Mouse (Mus musculus): ENCODE data around the gene Pdcd5. TPM values are rescaled to one million over a fixed set of nuclear protein-coding genes. Genes with fewer than 3 reads are reported as not detected.

The Pdcd5 gene
- total RNA-seq (2021), result 84.8 and 103 TPM in 2 replicates
- long read RNA-seq, experiment 1, transcript Pdcd5-201 (6 exons, 684 nt), result major isoform, 79 of 108 reads
- long read RNA-seq, experiment 1, transcript Pdcd5-207 (2 exons, 602 nt), result minor isoform, 10 of 108 reads
- long read RNA-seq, experiment 1, partial matches to known transcripts, result 7 of 108 reads
- long read RNA-seq, experiment 1, other reads (novel, unspliced or antisense), result 8 of 108 reads
- long read RNA-seq, experiment 2, transcript Pdcd5-207 (2 exons, 602 nt), result minor isoform, 6 of 116 reads
- long read RNA-seq, experiment 2, transcript Pdcd5-201 (6 exons, 684 nt), result major isoform, 95 of 116 reads
- long read RNA-seq, experiment 2, partial matches to known transcripts, result 4 of 116 reads
- long read RNA-seq, experiment 2, other reads (novel, unspliced or antisense), result 7 of 116 reads

- DNase-seq, result peak; percentile 99
These were observed at the start of gene Pdcd5 for GRCm38 (mm10) chr7:35647101-35647698. Pdcd5 (minus strand) TSS chr7:35647521.

- DNase-seq, result no peak
These were observed 45.3 kb upstream of the Pdcd5 start for GRCm38 (mm10) chr7:35692641-35693040.

GRCm38 (mm10) chr7:35692117-35692516 lies 44.8 kb upstream of the Pdcd5 start:
- no peak for DNase-seq

- no peak for DNase-seq
These were observed 41.5 kb upstream of the Pdcd5 start for GRCm38 (mm10) chr7:35688781-35689349.

- DNase-seq, result no peak
These were observed 41.0 kb upstream of the Pdcd5 start for GRCm38 (mm10) chr7:35688276-35688675.

- DNase-seq, result peak; percentile 69
These were observed 39.9 kb upstream of the Pdcd5 start for GRCm38 (mm10) chr7:35687229-35687628.

GRCm38 (mm10) chr7:35686756-35687155 lies 39.4 kb upstream of the Pdcd5 start:
- peak; percentile 82 for DNase-seq

GRCm38 (mm10) chr7:35686216-35686615 lies 38.9 kb upstream of the Pdcd5 start:
- DNase-seq, result peak; percentile 24

- no peak for DNase-seq
These were observed 36.2 kb upstream of the Pdcd5 start for GRCm38 (mm10) chr7:35683409-35684122.

GRCm38 (mm10) chr7:35681559-35681958 lies 34.2 kb upstream of the Pdcd5 start:
- DNase-seq, result peak; percentile 30

- DNase-seq, result no peak
These were observed 31.7 kb upstream of the Pdcd5 start for GRCm38 (mm10) chr7:35678976-35679375.

GRCm38 (mm10) chr7:35668066-35669041 lies 21.0 kb upstream of the Pdcd5 start:
- no peak for DNase-seq

GRCm38 (mm10) chr7:35663790-35664376 lies 16.6 kb upstream of the Pdcd5 start:
- no peak for DNase-seq

GRCm38 (mm10) chr7:35659173-35659572 lies 11.9 kb upstream of the Pdcd5 start:
- DNase-seq, result peak; percentile 64

GRCm38 (mm10) chr7:35657829-35658228 lies 10.5 kb upstream of the Pdcd5 start:
- DNase-seq, result no peak

- DNase-seq, result no peak
These were observed 4.4 kb upstream of the Pdcd5 start for GRCm38 (mm10) chr7:35651583-35652270.

GRCm38 (mm10) chr7:35650716-35651410 lies 3.5 kb upstream of the Pdcd5 start:
- no peak for DNase-seq

GRCm38 (mm10) chr7:35649071-35649470 lies 1.8 kb upstream of the Pdcd5 start:
- peak; percentile 86 for DNase-seq

GRCm38 (mm10) chr7:35648239-35649069 lies 1.1 kb upstream of the Pdcd5 start:
- DNase-seq, result no peak
